Mouse (Mus musculus) spleen, postnatal 10 days (tissue): Measurements from ENCODE around the gene Fgl2.

Experiments
- DNase-seq, 2 experiments: peaks; one replicate each; pipeline ENCODE4 v3.0.0; 2021 to 2022; ENCODE audit warnings: low spot score in 2 of 2

Gene Fgl2

GRCm38 (mm10) chr5:21384252-21384960, 12.0 kb downstream of the Fgl2 start:
- no peak for DNase-seq

GRCm38 (mm10) chr5:21384976-21385375, 12.5 kb downstream of the Fgl2 start:
- no peak for DNase-seq

- no peak for DNase-seq
Measured at GRCm38 (mm10) chr5:21386432-21386831, 14.0 kb downstream of the Fgl2 start.

GRCm38 (mm10) chr5:21387340-21387739, 14.9 kb downstream of the Fgl2 start:
- no peak for DNase-seq

GRCm38 (mm10) chr5:21388855-21389254, 16.4 kb downstream of the Fgl2 start:
- no peak for DNase-seq

- DNase-seq: no peak
Measured at GRCm38 (mm10) chr5:21391616-21392384, 19.4 kb downstream of the Fgl2 start.

GRCm38 (mm10) chr5:21394562-21394961, 22.1 kb downstream of the Fgl2 start:
- DNase-seq: no peak

GRCm38 (mm10) chr5:21395205-21395840, 22.9 kb downstream of the Fgl2 start:
- DNase-seq: no peak

- peak; percentile 29 to 50 for DNase-seq
Measured at GRCm38 (mm10) chr5:21411261-21411666, 38.8 kb downstream of the Fgl2 start.

GRCm38 (mm10) chr5:21412056-21412455, 39.6 kb downstream of the Fgl2 start:
- no peak for DNase-seq

- no peak for DNase-seq
Measured at GRCm38 (mm10) chr5:21413322-21413721, 40.9 kb downstream of the Fgl2 start.

GRCm38 (mm10) chr5:21414116-21414820, 41.8 kb downstream of the Fgl2 start:
- DNase-seq: no peak

GRCm38 (mm10) chr5:21418613-21419012, 46.2 kb downstream of the Fgl2 start:
- no peak for DNase-seq

GRCm38 (mm10) chr5:21420609-21421008, 48.2 kb downstream of the Fgl2 start:
- DNase-seq: no peak

GRCm38 (mm10) chr5:21424614-21425602, 52.5 kb downstream of the Fgl2 start, which contains the start of the genes Ccdc146 and Fam185a:
Gene Ccdc146, minus strand, starts transcription at chr5:21424677.
Gene Fam185a, plus strand, starts transcription at chr5:21424958.
- peak; percentile 70 to 91 for DNase-seq

- DNase-seq: no peak
Measured at GRCm38 (mm10) chr5:21426666-21427065, 54.2 kb downstream of the Fgl2 start.
